Mouse (Mus musculus): ENCODE results near the gene Kat5.

Kat5 gene

DNA sequence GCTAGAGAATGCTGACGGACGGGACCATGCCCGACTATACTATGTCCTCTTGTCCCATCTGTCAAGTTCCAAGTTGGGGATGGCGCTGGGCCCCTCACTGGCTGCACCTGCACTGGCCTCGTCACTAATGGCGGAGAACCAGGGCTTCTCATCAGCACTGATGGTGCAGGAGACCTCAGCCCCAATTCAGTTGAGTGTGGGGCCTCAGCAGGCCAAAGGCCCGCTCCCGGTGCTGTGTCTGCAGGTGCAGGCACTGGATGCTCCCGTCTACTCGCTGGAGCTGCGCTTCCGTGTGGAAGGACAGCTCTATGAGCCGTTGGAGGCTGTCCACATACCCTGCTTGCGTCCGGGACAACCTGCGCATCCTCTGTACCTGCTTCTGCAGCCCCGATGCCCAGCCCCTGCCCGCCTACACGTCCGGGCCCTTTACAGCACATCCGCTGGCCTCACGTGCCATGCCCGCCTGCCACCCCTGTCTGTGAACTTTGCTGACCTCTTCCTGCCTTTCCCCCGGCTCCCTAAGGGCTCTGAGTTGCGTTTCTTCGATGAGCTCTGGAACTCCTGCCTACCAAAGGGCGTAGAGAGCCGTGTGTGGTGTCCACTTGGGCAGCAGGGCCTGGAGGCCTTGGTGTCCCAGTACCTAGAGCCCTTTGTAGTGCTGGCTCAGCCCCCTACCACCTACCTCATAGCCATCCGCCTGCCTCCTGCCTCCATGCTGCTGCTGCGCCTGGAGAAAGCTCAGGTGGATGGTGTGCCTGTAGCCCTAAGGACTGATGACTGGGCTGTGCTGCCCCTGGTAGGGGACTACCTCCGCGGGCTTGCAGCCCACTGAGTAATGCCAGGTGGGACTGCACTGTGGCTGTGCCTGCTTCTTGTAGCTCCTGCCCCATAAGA lies 39.4 kb downstream of the Kat5 start:
- DNase-seq (ENCODE audit: low spot score): no peak

DNA sequence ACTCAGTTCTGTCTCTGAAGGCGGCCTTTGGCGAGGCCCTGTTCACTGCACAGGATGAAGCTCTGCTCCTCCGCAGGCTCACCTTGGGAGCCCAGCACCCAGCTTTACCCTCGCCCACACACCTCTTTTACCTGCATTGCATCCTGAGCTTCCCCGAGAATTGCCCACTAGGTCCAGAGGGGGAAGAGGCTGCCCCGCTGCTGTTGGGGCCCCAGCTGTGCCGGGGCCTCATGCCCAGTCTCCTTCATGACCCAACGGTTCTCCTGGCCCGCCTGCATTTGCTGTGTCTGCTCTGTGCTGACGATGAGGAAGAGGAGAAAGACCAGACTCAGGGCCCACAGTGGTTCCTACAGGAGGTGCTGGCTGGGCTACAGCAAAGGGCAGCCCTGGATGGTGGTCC lies 40.5 kb downstream of the Kat5 start:
- DNase-seq (ENCODE audit: low spot score): no peak

DNA sequence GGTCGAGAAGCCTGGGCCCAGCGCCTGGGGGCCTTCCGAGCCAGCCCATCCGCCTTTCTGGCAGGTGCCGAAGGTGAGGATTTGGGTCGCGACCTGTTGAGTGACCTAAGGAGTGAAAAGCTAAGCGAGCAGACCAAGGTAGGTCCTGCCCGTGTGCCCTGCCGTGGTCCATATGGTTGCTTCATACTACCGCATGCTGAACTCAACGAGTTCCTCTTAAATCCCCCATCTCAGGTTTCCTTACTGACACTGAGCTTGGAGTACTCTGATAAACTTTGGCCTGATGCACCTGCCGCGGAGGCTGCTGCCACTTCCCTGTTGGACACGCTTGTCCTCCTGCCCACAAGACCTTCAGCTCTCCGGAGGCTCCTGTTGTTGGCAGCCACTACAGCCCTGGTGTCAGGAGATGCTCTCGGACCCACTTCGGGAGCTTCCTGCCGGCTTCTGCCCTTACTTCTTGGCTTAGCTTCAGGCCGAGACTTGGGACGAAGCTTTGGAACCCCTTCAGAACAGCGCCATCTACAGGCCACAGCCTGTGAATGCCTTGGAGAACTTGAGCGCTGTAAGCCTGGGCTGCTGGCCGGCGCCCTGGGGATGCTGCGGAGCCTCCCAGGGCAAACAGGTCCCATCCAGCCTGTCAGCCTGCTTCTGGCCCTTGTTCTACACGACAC lies 41.4 kb downstream of the Kat5 start:
- DNase-seq (ENCODE audit: low spot score): peak; percentile 90

DNA sequence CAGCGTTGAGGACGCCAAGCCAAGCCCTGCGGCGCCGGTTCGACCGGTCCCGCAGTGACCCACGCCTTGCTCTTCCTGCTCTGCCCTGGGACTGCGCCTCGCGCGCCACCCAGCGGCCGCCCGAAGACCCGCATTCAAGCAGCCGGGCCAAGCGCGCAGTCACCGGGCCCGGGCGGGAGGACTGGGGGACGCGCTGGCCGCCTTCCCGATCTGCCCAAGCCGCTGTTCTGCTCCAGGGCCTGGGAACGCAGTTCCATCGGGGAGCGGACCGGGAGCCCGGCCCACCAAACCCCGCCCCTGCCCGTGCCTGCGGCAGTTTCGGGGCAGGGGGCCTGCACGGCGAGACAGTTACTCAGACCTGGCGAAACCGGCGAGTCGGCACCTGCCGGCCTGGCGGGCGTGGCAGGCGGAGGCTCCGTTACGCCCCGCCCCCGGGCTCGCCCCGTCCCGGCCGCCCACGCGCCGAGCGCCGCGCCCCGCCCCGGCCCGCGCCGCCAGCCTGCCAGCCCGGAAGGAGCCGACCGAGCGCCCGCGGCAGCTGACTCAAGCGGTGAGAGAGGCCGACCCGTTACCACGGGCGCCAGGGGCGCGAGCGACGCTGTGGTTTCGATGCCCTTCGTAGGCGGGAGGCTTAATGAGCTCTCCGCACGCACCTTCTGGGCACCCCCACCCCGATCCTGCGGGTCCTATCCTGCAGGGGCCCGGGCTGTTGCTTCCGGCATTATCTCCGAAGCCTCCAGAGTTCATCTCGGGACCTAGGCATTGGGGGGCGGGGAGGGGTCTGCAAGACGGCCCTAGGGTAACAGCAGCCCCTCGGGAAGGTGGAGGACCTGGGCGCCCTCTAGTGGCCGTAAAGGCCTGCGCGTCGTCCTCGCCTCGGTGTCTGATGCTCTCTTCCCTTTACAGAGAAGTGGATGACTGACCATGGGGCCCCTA lies 42.2 kb downstream of the Kat5 start, which contains the start of gene Ap5b1:
TSS of gene Ap5b1 (plus strand) at position 492 of the 936 bp plus-strand sequence.
- peak; percentile 91 for DNase-seq (ENCODE audit: low spot score)

DNA sequence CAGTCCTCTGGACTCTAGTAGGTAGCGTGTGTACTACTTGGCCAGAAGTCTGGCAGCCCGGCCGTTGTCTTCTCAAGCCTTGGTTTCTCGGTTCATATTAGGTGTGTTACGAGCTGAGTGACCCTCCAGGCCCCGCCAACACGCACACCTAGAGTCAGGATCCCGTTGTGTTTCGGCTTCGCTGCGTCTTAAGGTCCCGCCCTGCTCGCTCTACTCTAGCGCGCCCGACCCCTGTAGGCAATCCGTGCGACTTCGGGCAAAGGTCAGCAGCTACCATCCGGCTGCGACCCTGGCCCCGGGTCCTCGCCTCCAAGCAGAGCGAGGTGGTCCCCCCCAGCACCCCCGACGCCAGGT lies 42.9 kb downstream of the Kat5 start:
- DNase-seq (ENCODE audit: low spot score): no peak

DNA sequence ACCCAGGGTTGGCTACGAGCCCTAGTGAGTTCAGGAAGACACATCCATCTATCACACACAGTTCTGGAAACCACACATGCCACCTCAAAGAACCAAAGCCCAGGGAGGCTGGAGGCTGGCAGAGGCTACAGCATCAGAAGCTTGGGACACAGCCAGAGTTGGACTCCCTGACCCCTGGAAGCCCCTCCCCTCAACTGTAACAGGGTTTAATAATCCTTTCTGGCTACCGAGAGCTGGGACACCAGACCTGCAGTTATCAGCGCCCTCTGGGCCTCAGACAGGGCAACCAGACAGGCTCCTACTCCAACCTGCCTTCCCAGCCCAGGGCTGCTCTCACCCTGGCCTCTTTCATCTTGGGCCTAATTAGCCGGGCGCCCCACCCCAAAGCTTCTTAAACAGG lies 43.7 kb downstream of the Kat5 start:
- no peak for DNase-seq (ENCODE audit: low spot score)

DNA sequence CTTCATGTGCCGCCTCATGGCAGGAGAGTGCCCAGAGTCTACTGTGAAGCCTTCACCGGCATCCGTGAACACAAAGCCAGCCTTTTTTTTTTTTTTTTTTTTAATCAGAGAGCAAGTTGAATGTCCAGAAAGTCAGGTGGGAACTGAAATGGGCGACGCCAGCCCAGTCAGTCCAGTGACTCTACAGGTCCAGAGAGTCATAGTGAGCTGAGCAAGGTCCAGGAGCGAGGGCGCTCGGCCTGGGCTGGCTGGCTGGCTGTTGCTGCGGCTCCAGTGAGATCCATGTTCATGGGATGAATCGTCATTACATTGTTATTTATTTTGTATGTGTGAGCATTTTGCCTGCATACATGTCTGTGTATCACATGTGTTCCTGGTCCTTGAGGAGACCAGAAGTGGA lies 47.3 kb downstream of the Kat5 start:
- no peak for DNase-seq (ENCODE audit: low spot score)

DNA sequence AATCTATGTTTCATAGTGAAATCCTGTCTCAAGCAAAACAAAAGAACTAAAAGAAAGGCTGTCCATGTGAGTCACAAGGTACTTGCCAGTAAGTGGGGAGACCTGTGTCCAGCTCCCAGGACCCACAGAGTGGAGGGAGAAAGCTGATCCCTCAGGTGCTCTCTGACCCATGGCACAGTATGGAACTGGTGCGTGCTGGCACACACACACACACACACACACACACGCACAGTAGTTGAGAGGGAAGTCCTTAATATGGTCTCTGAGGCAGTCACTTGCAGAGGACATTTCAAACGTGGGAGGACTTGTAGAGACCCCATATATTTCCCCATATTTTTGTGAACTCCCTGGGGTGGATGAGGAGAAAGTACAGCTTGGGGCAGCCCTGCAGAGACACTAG lies 48.2 kb downstream of the Kat5 start:
- DNase-seq (ENCODE audit: low spot score): no peak

DNA sequence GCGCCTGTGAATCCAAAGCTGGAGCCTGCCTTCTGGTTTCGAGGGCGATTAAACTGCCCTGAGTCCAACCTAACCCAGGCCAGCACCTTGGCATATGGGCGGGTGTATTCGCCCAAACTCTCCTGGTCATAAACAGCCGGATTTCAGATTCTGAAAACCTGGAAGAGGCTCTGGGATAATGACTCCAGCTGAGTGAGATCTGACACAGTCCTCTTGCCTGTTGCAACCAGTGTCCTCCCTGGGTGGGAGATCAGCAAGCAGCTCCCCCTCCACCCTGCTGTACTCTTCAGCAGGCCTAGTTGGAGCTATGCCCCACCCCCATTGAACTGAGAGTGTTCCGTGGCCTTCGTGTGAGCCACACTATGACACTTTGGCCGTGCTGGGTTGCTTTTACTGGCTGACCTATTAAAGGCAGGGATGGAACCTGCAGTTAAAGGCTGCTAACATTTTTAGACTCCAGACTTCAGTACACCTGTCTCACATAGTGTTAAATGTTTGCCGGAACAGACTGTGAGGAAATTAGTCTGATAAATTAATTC lies 48.7 kb downstream of the Kat5 start:
- DNase-seq (ENCODE audit: low spot score): no peak

DNA sequence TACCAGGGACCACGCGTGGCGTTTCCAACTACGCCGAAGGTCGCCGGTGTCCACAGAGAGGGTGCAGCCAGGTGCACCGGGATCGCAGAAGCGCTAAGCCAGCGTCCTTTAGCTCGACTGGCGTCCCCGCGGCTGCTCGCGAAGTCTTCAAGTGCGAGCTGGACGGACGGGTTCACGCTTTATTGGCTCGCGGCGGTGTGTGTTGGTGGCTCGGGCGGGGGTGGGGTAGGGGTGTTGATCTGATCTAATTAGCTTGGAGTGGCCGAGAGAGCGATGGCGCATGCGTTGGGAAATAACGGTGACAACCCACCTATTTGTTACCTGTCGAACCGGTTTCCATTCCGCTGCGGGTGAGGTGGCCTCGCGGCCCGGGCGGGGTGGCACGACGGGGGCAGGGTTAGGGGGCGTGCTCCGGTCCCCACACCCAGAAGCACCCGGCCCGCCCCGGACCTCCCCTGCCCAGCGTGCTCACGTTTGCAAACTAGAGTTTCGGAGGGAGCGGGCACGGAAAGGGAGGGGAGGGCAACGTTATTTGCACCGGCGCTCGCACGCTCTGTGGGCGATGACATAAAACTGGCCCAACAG lies 49.5 kb downstream of the Kat5 start, which contains the start of gene Ovol1:
TSS of gene Ovol1 (minus strand) at position 190 of the 585 bp plus-strand sequence.
- DNase-seq (ENCODE audit: low spot score): no peak

DNA sequence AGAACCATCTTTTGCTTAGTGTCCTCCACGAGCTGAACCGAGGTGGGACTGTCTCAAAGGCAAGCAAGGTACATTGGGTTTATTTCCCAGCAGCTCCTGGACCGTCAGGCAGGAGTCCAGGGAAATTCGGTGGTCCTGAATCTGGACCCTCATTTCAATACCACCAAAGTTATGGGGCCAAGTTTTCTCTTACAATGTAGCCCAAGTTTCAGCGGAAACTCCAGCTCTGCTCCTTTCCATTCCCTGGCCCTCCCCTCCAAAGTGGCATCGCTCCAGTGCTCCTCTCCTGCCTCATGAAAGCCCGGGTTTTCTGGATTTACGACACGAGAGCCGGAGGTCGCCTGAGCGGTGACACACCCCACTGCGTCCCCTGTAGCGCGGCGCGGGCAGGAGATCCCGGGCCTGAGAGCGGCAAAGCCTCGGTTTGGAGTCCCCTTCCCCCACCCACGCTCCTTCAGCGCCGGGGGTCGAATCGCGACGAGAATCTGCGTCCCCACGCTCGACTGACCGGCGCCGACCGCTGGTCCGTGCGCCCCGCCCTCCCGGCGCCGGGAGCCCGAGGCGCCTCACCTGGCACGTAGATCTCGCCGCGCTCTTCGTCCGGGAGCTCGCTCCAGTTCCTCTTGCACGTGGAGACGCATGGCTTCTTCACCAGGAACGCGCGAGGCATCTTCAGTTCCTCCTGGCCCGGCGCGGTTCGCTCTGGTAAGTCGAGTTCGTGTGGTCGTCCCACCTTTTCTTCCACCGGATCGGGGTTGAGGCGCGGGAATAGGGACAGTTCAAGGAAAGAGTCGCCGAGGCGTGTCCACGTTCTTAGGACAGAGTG lies 50.2 kb downstream of the Kat5 start:
- DNase-seq (ENCODE audit: low spot score): no peak

DNA sequence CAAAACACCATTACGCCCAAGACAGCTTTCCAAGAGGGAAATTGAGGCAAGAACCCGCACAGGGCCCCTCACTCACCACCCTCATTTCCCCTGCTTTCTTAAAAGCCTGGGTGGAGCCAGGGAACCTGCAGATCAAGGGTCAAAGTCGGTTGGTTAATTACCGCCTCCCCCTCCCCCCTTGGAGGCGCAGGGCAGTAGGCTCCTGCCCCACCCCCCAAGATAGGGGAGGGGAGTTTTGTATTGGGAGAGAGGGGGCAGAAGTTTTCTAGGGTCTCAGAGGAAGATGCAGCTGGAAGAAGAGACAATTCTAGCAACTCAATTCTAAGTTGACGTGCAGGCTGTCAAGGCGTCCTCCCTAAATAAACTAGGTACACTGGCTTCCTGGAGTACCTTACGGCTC lies 50.8 kb downstream of the Kat5 start:
- DNase-seq (ENCODE audit: low spot score): no peak

DNA sequence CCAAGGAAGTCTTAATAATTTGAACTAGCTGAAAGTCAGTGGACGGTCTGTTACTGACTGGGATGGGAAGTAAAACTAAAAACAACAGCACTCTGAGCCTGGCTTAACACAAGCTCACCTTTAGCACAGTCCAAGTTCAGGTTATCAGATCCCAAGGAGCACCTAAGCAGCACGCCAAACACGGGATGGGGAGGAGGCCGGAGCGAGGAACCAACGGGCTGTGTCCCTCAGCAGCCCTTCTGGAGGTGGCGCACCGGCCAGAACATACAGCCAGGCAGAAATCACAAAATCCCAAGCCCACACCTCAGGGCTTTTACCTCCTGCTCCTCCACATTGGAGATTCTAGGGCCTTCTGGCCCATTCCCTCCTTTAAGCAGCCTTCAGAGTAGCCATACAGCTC lies 51.3 kb downstream of the Kat5 start:
- no peak for DNase-seq (ENCODE audit: low spot score)

DNA sequence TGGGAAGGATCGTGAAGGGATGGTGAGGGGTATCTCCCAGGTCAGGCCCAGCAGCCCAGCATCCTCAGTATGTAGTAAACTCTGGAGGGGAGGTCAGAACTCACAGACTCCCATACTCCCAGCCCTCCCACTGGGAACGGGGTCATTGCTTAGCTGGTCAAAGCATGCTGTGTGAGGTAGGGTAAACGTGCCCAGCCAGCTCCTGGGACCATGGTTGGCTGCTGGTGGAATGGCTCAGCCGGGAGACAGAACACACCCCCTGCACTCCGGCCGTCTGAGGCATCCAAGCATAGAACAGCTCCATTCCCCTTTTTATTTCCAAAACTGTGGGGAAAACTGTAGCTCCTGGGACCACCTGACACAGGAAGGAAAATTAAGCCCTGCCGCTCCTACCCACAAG lies 51.9 kb downstream of the Kat5 start:
- DNase-seq (ENCODE audit: low spot score): no peak

DNA sequence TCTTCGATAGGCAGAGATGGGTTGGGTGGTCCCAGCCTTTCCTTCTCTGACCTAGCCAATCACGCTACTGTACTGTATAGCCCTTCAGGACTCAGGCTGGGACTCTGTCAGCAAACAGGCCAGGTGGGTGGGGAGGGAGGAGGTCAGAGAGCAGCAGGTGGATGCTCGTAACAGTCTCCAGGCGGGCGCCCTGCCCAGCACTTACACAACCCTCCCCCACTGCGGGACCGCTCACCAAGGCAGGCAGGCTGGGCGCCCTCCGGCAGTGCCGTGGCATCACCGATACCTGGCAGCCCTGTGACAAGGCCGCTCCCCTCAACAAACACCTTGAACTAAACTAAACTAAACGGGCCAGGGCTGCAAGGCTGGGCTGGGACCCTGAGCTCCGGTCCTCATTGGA lies 55.8 kb downstream of the Kat5 start:
- no peak for DNase-seq (ENCODE audit: low spot score)

DNA sequence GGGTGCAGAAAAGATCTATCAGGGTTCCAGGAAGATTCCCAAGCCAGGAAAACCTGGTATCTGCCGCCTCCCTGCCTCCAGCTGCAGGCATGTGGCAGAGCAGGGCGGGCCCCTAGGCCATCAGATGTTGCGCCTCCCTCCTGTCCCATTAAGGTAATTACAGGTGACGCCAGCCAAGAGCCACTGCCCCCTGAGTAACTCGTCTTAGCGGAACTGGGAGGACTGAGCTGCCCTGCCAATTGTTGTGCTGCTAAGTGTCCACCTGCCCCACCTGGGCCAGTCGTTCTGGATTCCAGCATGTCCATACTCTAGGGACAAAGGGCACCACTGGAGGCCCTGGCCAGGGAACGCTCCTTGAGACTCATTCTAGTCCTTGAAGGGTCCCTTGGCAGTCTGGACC lies 56.2 kb downstream of the Kat5 start:
- no peak for DNase-seq (ENCODE audit: low spot score)

All from testis, postnatal 10 days (tissue).